Mouse (Mus musculus) G1E (cell line): Measurements from ENCODE around the gene Mad1l1. TPM values are rescaled to one million over a fixed set of nuclear protein-coding genes. Genes with fewer than 3 reads are reported as not detected.
A peak's percentile ranks its signal among the peaks of the same experiment; 100 is the strongest.

Source experiments
- ATAC-seq: 2 replicates; pipeline ENCODE4 v1.8.0; 2016; ENCODE audit warnings: mild to moderate bottlenecking; ENCODE audit not compliant: insufficient number of reproducible peaks, poor library complexity, low FRiP score, severe bottlenecking; ENCODE audit errors: extremely low read depth
- DNase-seq: peaks from one replicate; pipeline ENCODE4 v3.0.0; 2012; ENCODE audit warnings: low spot score
- H3K27me3 ChIP-seq: 2 replicates; pipeline ENCODE4 v1.6.1; 2012; ENCODE audit warnings: mild to moderate bottlenecking, low read length, inconsistent platforms; ENCODE audit not compliant: insufficient read depth
- H3K36me3 ChIP-seq: replicated peaks from 2 replicates; pipeline ENCODE3; 2012; ENCODE audit warnings: mild to moderate bottlenecking, inconsistent platforms
- H3K4me1 ChIP-seq: 2 replicates; pipeline ENCODE4 v1.6.1; 2012; ENCODE audit warnings: low read depth, low read length, inconsistent platforms, mixed read lengths; ENCODE audit not compliant: insufficient read depth
- H3K4me3 ChIP-seq: 2 replicates; pipeline ENCODE4 v1.5.1; 2012; ENCODE audit warnings: low read depth, mild to moderate bottlenecking, inconsistent platforms, low read length, moderate library complexity, mixed read lengths
- H3K9me3 ChIP-seq: replicated peaks from 2 replicates; pipeline ENCODE4 v1.6.1; 2012; ENCODE audit warnings: inconsistent platforms
- CTCF ChIP-seq: IDR thresholded peaks from 2 replicates; pipeline ENCODE4 v1.5.1; 2012; ENCODE audit warnings: low read depth, low read length, inconsistent platforms, mixed read lengths
- GATA1 ChIP-seq: IDR thresholded peaks from 2 replicates; pipeline ENCODE4 v1.6.1; 2012; ENCODE audit warnings: borderline replicate concordance, low read length, inconsistent platforms, mixed read lengths
- GATA2 ChIP-seq: IDR thresholded peaks from 2 replicates; pipeline ENCODE4 v1.6.1; 2012; ENCODE audit warnings: low read depth, low read length, inconsistent platforms, borderline replicate concordance
- POLR2AphosphoS5 ChIP-seq: IDR thresholded peaks from 2 replicates; pipeline ENCODE4 v1.6.1; 2012; ENCODE audit warnings: low read depth, low read length, inconsistent platforms; ENCODE audit not compliant: insufficient replicate concordance
- TAL1 ChIP-seq: conservative IDR thresholded peaks from 2 replicates; pipeline ENCODE4 v1.6.1; 2012; ENCODE audit warnings: low read depth, low read length, inconsistent platforms, mixed read lengths
- polyA plus RNA-seq: library from polyadenylated mRNA; stranded (reverse); fragments of >175 nt; gene quantifications from 2 replicates; pipeline ENCODE4 v1.2.3, GENCODE M21; 2012
- total RNA-seq, 2 experiments: library from RNA; stranded (forward) in 1 of 2; stranded (reverse) in 1 of 2; fragments of 200-1000 nt in 1 of 2; fragments of >200 nt in 1 of 2; fragmentation: Nextera tagmentation in 1 of 2; gene quantifications; 2 replicates each; pipeline ENCODE4 v1.2.3; 2014 to 2017

Mad1l1 gene
- total and polyA plus RNA-seq, 3 experiments = 28.0 to 45.9 (median 28.9) TPM

- no peak for ATAC-seq
- Histone ChIP-seq H3K4me3 (no peak overlapping the region), H3K36me3 (peaks cover 91% of the 10 kb centered on the region), H3K4me1 (no peaks in the 10 kb centered on the region), H3K27me3 (no peaks in the 10 kb centered on the region), H3K9me3 (no peaks in the 10 kb centered on the region)
- no peak for TF ChIP-seq POLR2AphosphoS5
- no peak for TF ChIP-seq GATA1
- no peak for TF ChIP-seq TAL1
- no peak for TF ChIP-seq GATA2
- TF ChIP-seq CTCF = no peak
- DNase-seq = no peak
Observed at GRCm38 (mm10) chr5:140346050-140346449, 24.7 kb upstream of the Mad1l1 start.

DNA sequence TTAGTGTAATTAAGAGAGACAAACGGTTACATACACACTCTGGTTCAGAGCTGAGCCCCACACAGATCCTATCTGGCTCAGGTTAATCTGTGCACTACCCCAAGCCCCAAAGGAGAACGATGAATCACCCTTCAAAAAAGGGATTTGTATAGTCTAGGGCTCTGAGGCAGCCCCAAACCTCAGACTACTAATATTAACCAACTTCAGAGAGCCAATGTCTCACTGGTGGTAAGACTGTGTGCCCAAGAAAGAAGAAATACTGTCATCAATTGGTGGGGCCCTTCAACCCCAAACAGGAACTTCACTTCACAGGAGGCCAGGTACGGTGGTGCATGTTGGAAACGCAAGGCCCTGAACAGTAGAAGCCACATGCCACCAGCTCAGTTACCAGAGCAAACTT is 23.9 kb upstream of the Mad1l1 start:
- Histone ChIP-seq H3K27me3 (no peaks in the 10 kb centered on the region), H3K9me3 (no peaks in the 10 kb centered on the region), H3K36me3 (peaks cover 92% of the 10 kb centered on the region), H3K4me1 (no peaks in the 10 kb centered on the region), H3K4me3 (no peak overlapping the region)
- ATAC-seq (no peak), DNase-seq (no peak)
- TF ChIP-seq GATA2 (no peak), GATA1 (no peak), CTCF (no peak), POLR2AphosphoS5 (no peak), TAL1 (no peak)

GRCm38 (mm10) chr5:140342880-140343279 is 21.5 kb upstream of the Mad1l1 start:
- H3K4me1 ChIP-seq = no peaks in the 10 kb centered on the region
- H3K27me3 ChIP-seq = no peaks in the 10 kb centered on the region
- TF ChIP-seq POLR2AphosphoS5 (no peak), CTCF (no peak), GATA1 (no peak), TAL1 (no peak), GATA2 (no peak)
- no peak overlapping the region for H3K4me3 ChIP-seq
- H3K9me3 ChIP-seq = peaks cover 5% of the 10 kb centered on the region
- peaks cover 97% of the 10 kb centered on the region for H3K36me3 ChIP-seq
- no peak for ATAC-seq
- no peak for DNase-seq

GRCm38 (mm10) chr5:140339836-140340235 is 18.5 kb upstream of the Mad1l1 start:
- Histone ChIP-seq H3K4me3 (no peak overlapping the region), H3K27me3 (no peaks in the 10 kb centered on the region), H3K4me1 (no peaks in the 10 kb centered on the region), H3K9me3 (peaks cover 5% of the 10 kb centered on the region), H3K36me3 (peaks cover 94% of the 10 kb centered on the region)
- DNase-seq (no peak), ATAC-seq (no peak)
- TF ChIP-seq CTCF (no peak), TAL1 (no peak), GATA1 (no peak), POLR2AphosphoS5 (no peak), GATA2 (no peak)

DNA sequence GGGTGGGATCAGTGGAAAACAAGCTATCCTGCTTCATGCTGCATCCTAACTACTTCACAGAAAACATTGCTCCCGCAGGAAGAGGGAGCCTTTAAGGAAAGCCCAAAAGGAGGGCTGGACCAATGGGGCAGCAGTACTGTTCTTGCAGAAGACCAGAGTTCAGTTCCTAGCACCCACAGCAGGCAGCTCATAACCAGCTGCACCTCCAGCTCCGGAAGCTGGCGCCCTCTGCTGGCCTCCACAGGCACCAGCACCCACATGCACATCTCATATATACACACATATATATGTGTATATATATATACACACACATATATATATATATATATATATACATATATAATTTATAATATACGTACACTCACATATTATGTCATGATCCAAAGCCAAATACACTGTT is 17.4 kb upstream of the Mad1l1 start:
- Histone ChIP-seq H3K4me1 (peaks cover 3% of the 10 kb centered on the region), H3K36me3 (peaks cover 92% of the 10 kb centered on the region), H3K27me3 (no peaks in the 10 kb centered on the region), H3K9me3 (peaks cover 5% of the 10 kb centered on the region), H3K4me3 (no peak overlapping the region)
- no peak for ATAC-seq
- no peak for DNase-seq
- no peak for TF ChIP-seq CTCF
- TF ChIP-seq TAL1 = no peak
- no peak for TF ChIP-seq POLR2AphosphoS5
- TF ChIP-seq GATA2 = no peak
- no peak for TF ChIP-seq GATA1

DNA sequence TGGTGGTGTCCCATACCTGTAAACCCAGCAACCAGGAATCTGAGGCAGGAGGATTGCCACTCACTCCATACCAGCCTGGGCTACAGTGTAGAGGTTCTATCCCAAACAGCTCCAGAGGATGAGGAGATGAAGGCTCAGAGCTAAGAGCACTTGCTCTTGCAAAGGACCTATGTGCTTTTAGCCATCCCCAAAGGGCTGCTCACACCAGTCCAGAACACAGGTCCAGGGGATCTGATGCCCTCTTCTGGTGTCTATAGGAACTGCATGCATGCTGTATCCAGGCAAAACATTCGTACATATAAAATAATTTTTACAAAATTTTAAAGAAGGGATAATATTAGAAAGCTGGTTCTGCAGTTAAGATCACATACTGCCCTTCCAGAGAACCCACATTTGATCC is 15.3 kb upstream of the Mad1l1 start:
- Histone ChIP-seq H3K36me3 (peaks cover 77% of the 10 kb centered on the region), H3K4me1 (peaks cover 18% of the 10 kb centered on the region), H3K4me3 (no peak overlapping the region), H3K9me3 (peaks cover 5% of the 10 kb centered on the region), H3K27me3 (no peaks in the 10 kb centered on the region)
- DNase-seq (peak; percentile 21), ATAC-seq (no peak)
- TF ChIP-seq GATA2 (no peak), CTCF (peak; percentile 88), POLR2AphosphoS5 (no peak)
